In the genomic region with DNA sequence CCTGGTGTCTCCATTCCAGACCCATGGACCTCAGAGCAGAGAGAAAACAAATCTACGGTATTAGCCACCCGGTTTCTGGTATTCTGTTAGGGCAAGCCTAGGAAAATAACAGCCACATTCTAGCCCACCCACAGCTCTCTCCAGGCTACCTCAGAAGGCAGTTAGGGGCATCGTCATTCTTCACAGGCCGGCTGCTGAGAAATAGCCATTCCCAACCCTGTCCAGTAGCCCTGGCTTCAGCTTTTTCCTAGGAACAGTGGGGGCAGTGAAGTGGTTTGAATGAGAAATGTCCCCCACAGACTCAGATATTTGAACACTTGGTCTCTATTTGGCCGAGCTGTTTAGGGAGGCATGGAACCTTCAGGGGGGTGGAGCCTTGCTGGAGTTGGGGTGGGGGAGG, we compare ENCODE assay signal across 33 mouse cellular contexts. TPM values are rescaled to one million over a fixed set of nuclear protein-coding genes. Genes with fewer than 3 reads are reported as not detected.
"Had no signal": no experiment of that assay in that cellular context is flagged by ENCODE, and none has a peak within 500 bp of the region (broad histone marks: within the 10 kb centered on the region; RNA-seq: fewer than 3 reads in every experiment).

No protein-coding gene starts in this region.

- H3K9me3 ChIP-seq: heart, embryonic 12.5 days; hindbrain, embryonic 13.5 days; hindbrain, embryonic 15.5 days; intestine, embryonic 15.5 days; kidney, embryonic 15.5 days; limb, embryonic 13.5 days; limb, embryonic 15.5 days; liver, embryonic 13.5 days had no signal

- H3K27me3 ChIP-seq: hindbrain, embryonic 13.5 days; hindbrain, embryonic 15.5 days; intestine, embryonic 15.5 days; kidney, embryonic 15.5 days; limb, embryonic 13.5 days; limb, embryonic 15.5 days; liver, embryonic 13.5 days had no signal

- H3K36me3 ChIP-seq: heart, embryonic 12.5 days; hindbrain, embryonic 13.5 days; hindbrain, embryonic 15.5 days; intestine, embryonic 15.5 days; kidney, embryonic 15.5 days; limb, embryonic 13.5 days; limb, embryonic 15.5 days; liver, embryonic 13.5 days had no signal

- H3K4me2 ChIP-seq: heart, embryonic 12.5 days; hindbrain, embryonic 13.5 days; hindbrain, embryonic 15.5 days; intestine, embryonic 15.5 days; kidney, embryonic 15.5 days; limb, embryonic 13.5 days; limb, embryonic 15.5 days; liver, embryonic 13.5 days had no signal

- H3K4me1 ChIP-seq: intestine, embryonic 15.5 days; kidney, embryonic 15.5 days; limb, embryonic 13.5 days; limb, embryonic 15.5 days; liver, embryonic 13.5 days had no signal

- H3K9ac ChIP-seq: forebrain, postnatal 0 days; hindbrain, embryonic 13.5 days; hindbrain, embryonic 15.5 days; intestine, embryonic 15.5 days; kidney, embryonic 15.5 days; limb, embryonic 13.5 days; limb, embryonic 15.5 days; liver, embryonic 13.5 days had no signal

- H3K27ac ChIP-seq: heart, adult 2 months; hindbrain, embryonic 13.5 days; hindbrain, embryonic 15.5 days; hindbrain, postnatal 0 days; intestine, embryonic 15.5 days; kidney, embryonic 15.5 days; kidney, postnatal 0 days; limb, embryonic 13.5 days; limb, embryonic 15.5 days; liver, embryonic 13.5 days had no signal

- ATAC-seq: forebrain, postnatal 0 days; hindbrain, postnatal 0 days; intestine, embryonic 15.5 days had no signal

- H3K4me3 ChIP-seq: heart, adult 2 months; heart, embryonic 12.5 days; hindbrain, embryonic 13.5 days; hindbrain, embryonic 15.5 days; intestine, embryonic 15.5 days; kidney, embryonic 15.5 days; limb, embryonic 13.5 days; limb, embryonic 15.5 days; liver, embryonic 13.5 days had no signal

- DNase-seq: forebrain, postnatal 0 days; gastrocnemius, postnatal 14 days; gastrocnemius, postnatal 36 days; heart, adult 2 months; heart, postnatal 14 days; heart, postnatal 36 days; kidney, adult 11 months; kidney, adult 9 months; layer of hippocampus, adult 9-11 months; layer of hippocampus, postnatal 36 days; liver, embryonic 13.5 days had no signal

RNA-seq across cellular contexts. Expression of gene Il9r, which starts 10.6 kb away (rescaled TPM):
- total RNA-seq: forebrain, postnatal 0 days; gastrocnemius, adult 18-20 months; gastrocnemius, postnatal 36 days; heart, adult 2 months; hindbrain, postnatal 0 days; layer of hippocampus, adult 18-20 months; layer of hippocampus, adult 8-10 months; layer of hippocampus, postnatal 14 days; layer of hippocampus, postnatal 36 days; left cerebral cortex, adult 18-20 months; left cerebral cortex, adult 8-10 months; left cerebral cortex, postnatal 10 days; left cerebral cortex, postnatal 25 days; left cerebral cortex, postnatal 4 days; liver, adult 2 months had no signal
- polyA plus RNA-seq: forebrain, postnatal 0 days; heart, embryonic 12.5 days; heart, embryonic 14.5 days; hindbrain, embryonic 11.5 days; hindbrain, embryonic 13.5 days; hindbrain, embryonic 15.5 days; hindbrain, postnatal 0 days; kidney, embryonic 15.5 days; kidney, postnatal 0 days; limb, embryonic 11.5 days had no signal
